Mouse (Mus musculus) heart, postnatal 0 days (tissue): Measurements from ENCODE around the gene Fhit.

ENCODE experiments used
- CTCF ChIP-seq: IDR thresholded peaks from 2 replicates; pipeline ENCODE4 v1.5.1; 2016; ENCODE audit warnings: antibody characterized with exemption, control low read depth, low read depth
- EP300 ChIP-seq: IDR thresholded peaks from 2 replicates; pipeline ENCODE4 v1.6.1; 2016; ENCODE audit warnings: antibody characterized with exemption, low read depth

DNA sequence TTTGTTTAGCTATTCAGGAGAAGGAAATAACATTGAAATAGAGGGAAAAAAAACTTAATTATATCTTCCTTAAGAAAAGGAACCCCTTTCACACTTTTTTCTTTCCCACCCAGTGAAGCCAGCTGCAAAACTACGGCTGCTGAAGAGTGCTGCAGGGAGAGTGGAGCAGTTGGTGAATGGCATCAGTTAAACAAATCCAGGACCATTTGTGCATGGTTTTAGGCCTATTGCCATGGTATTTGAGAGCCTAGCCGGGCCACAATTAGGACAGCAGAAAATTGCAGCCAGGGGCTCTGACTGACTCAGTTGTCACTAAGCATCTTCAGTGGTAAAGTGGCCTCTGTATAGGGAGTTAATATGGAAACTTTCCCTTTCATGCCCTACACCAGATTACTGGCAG lies 1158.0 kb downstream of the Fhit start:
- TF ChIP-seq CTCF (no peak), EP300 (no peak)
